8 mouse cellular contexts compared by ENCODE assay signal in the genomic region with DNA sequence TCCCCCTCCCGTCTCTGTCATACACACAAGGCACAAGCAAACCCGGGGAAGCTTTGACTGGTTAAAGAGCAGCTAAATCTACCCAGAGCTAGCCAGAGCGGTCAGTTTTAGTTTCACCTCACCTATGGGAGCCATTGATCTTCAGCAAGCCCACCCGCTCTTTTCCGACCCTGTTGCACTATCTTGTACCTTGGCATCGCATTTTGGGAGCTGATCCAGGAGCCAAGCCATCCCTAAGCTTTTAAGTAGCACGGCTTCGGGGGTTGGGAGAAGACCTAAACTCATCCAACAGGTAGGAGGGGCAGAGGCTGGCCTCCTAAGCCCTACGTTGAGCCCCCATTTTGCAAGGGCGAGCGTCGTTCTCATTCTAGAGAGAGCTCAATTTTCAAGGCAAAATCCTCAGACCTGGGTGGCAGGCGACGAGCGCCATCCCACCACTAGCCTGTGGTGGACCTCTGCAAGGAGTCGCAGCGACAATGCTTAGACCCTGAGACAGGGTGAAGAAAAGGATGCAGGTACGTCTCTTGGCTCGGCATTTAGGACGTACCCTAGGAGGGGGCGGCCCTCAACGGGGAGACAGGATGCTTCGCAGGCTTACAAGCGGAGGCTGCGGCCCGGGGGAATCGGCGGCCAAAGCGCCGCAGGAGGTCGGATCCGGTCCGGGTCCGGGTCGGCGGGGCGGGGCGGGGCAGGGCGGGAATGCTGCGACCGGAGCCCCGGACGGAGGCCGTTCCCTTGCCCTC. TPM values are rescaled to one million over a fixed set of nuclear protein-coding genes. Genes with fewer than 3 reads are reported as not detected.
DNase-seq lines count a peak whose midpoint lies in the region; ATAC-seq lines count a peak whose summit lies in the region.

No protein-coding gene starts in this region.

- no peaks in the 10 kb centered on the region for H3K9me3 ChIP-seq in embryonic facial prominence, embryonic 15.5 days (replicated peaks)
- no peaks in the 10 kb centered on the region for H3K9me3 ChIP-seq in intestine, embryonic 14.5 days (ENCODE audit: control insufficient read depth, low read length)
- H3K9me3 ChIP-seq in midbrain, embryonic 15.5 days, result no peaks in the 10 kb centered on the region

- peak overlapping the region; percentile 78 for H3K9ac ChIP-seq in embryonic facial prominence, embryonic 15.5 days
- peak overlapping the region; percentile 89 for H3K9ac ChIP-seq in intestine, embryonic 14.5 days (ENCODE audit: low read length)
- peak overlapping the region; percentile 86 for H3K9ac ChIP-seq in midbrain, embryonic 15.5 days

- peak overlapping the region; percentile 83 for H3K4me2 ChIP-seq in embryonic facial prominence, embryonic 15.5 days (replicated peaks)
- H3K4me2 ChIP-seq in intestine, embryonic 14.5 days (ENCODE audit: low read length), result peak overlapping the region; percentile 79
- peak overlapping the region; percentile 93 for H3K4me2 ChIP-seq in midbrain, embryonic 15.5 days

- WGBS in embryonic facial prominence, embryonic 15.5 days, result 2% methylated on average over 42 of the region's 44 CpGs
- WGBS in intestine, embryonic 14.5 days, result 1% methylated on average over 39 of the region's 44 CpGs
- 3% methylated on average over 35 of the region's 44 CpGs for WGBS in midbrain, embryonic 15.5 days

- peak; percentile 24 for DNase-seq in kidney, postnatal 10 days
- DNase-seq in kidney, postnatal 14 days, result no peak
- no peak for DNase-seq in intestine, embryonic 14.5 days (ENCODE audit: low spot score)
- DNase-seq in B cell, adult 2 months, result no peak
- no peak for DNase-seq in gastrocnemius, postnatal 10 days

- H3K27ac ChIP-seq in embryonic facial prominence, embryonic 15.5 days (replicated peaks), result peak overlapping the region; percentile 94
- peak overlapping the region; percentile 81 for H3K27ac ChIP-seq in intestine, embryonic 14.5 days (ENCODE audit: low read depth)
- peak overlapping the region; percentile 92 for H3K27ac ChIP-seq in midbrain, embryonic 15.5 days

- H3K4me3 ChIP-seq in embryonic facial prominence, embryonic 15.5 days (replicated peaks), result peak overlapping the region; percentile 80
- H3K4me3 ChIP-seq in intestine, embryonic 14.5 days (ENCODE audit: low read depth, low read length), result peak overlapping the region; percentile 96
- peak overlapping the region; percentile 70 for H3K4me3 ChIP-seq in midbrain, embryonic 15.5 days

- H3K27me3 ChIP-seq in embryonic facial prominence, embryonic 15.5 days, result no peaks in the 10 kb centered on the region
- H3K27me3 ChIP-seq in intestine, embryonic 14.5 days (replicated peaks; ENCODE audit: control insufficient read depth, insufficient read depth, low read length), result no peaks in the 10 kb centered on the region
- H3K27me3 ChIP-seq in midbrain, embryonic 15.5 days (replicated peaks), result no peaks in the 10 kb centered on the region

- H3K4me1 ChIP-seq in embryonic facial prominence, embryonic 15.5 days, result peaks cover 26% of the 10 kb centered on the region
- H3K4me1 ChIP-seq in intestine, embryonic 14.5 days (replicated peaks; ENCODE audit: control insufficient read depth, insufficient read depth, low read length), result peaks cover 16% of the 10 kb centered on the region
- H3K4me1 ChIP-seq in midbrain, embryonic 15.5 days, result peaks cover 45% of the 10 kb centered on the region

- peak; percentile 38 for ATAC-seq in activated CD4-positive, CD25-positive, alpha-beta regulatory T cell, adult 4 months
- peak; percentile 51 for ATAC-seq in embryonic facial prominence, embryonic 15.5 days (ENCODE audit: insufficient number of reproducible peaks, low FRiP score, low TSS enrichment, low read depth)
- peak; percentile 85 for ATAC-seq in intestine, embryonic 14.5 days (replicated peaks; ENCODE audit: low FRiP score, low TSS enrichment, low read depth)
- ATAC-seq in midbrain, embryonic 15.5 days (replicated peaks), result peak; percentile 85

- 0 out of 2 replicates have a peak, but pooled peaks cover 5% of the 10 kb centered on the region for H3K36me3 ChIP-seq in embryonic facial prominence, embryonic 15.5 days
- peaks cover 3% of the 10 kb centered on the region; the same call in 1 of the 2 replicates for H3K36me3 ChIP-seq in intestine, embryonic 14.5 days (ENCODE audit: control insufficient read depth, insufficient read depth, low read length)
- H3K36me3 ChIP-seq in midbrain, embryonic 15.5 days (replicated peaks), result no peaks in the 10 kb centered on the region

RNA-seq across cellular contexts. Expression of a gene that starts 0.5 kb away (rescaled TPM):
- 10 to 100 TPM; 14.5 to 15.2 TPM for polyA plus RNA-seq in activated CD4-positive, CD25-positive, alpha-beta regulatory T cell, adult 4 months (2017; shearing (Covaris generic))
- 9.3 and 10.1 TPM in 2 replicates for polyA plus RNA-seq in embryonic facial prominence, embryonic 15.5 days (2015; fragmentation: Nextera tagmentation; extraction: Ambion mirVana)
- polyA plus RNA-seq in intestine, embryonic 14.5 days (2014; fragmentation: Nextera tagmentation; extraction: Ambion mirVana), result 9.1 and 9.5 TPM in 2 replicates
- 16.5 and 17.7 TPM in 2 replicates for polyA plus RNA-seq in midbrain, embryonic 15.5 days (2015; fragmentation: Nextera tagmentation; extraction: Ambion mirVana)
- total RNA-seq in gastrocnemius, postnatal 10 days (2021), result 10 to 100 TPM; 18.9 to 21.7 TPM

RNA-seq across cellular contexts. Expression of a gene that starts 9.6 kb away (rescaled TPM):
- 1 to 10 TPM; 6.8 to 6.9 TPM for polyA plus RNA-seq in activated CD4-positive, CD25-positive, alpha-beta regulatory T cell, adult 4 months (2017; shearing (Covaris generic))
- 6.9 and 9.3 TPM in 2 replicates for polyA plus RNA-seq in embryonic facial prominence, embryonic 15.5 days (2015; fragmentation: Nextera tagmentation; extraction: Ambion mirVana)
- polyA plus RNA-seq in intestine, embryonic 14.5 days (2014; fragmentation: Nextera tagmentation; extraction: Ambion mirVana), result 8.9 and 10.5 TPM in 2 replicates
- 12.3 and 13.7 TPM in 2 replicates for polyA plus RNA-seq in midbrain, embryonic 15.5 days (2015; fragmentation: Nextera tagmentation; extraction: Ambion mirVana)
- total RNA-seq in gastrocnemius, postnatal 10 days (2021), result 10 to 100 TPM; 14.0 to 18.0 TPM

RNA-seq across cellular contexts. Expression of a gene that starts 30.5 kb away (rescaled TPM):
- 10 to 100 TPM; 31.6 to 32.4 TPM for polyA plus RNA-seq in activated CD4-positive, CD25-positive, alpha-beta regulatory T cell, adult 4 months (2017; shearing (Covaris generic))
- polyA plus RNA-seq in embryonic facial prominence, embryonic 15.5 days (2015; fragmentation: Nextera tagmentation; extraction: Ambion mirVana), result 25.2 and 30.0 TPM in 2 replicates
- 60.2 and 60.3 TPM in 2 replicates for polyA plus RNA-seq in intestine, embryonic 14.5 days (2014; fragmentation: Nextera tagmentation; extraction: Ambion mirVana)
- polyA plus RNA-seq in midbrain, embryonic 15.5 days (2015; fragmentation: Nextera tagmentation; extraction: Ambion mirVana), result 20.5 and 21.0 TPM in 2 replicates
- 1 to 10 TPM; 3.4 to 4.2 TPM for total RNA-seq in gastrocnemius, postnatal 10 days (2021)

RNA-seq across cellular contexts. Expression of a gene that starts 46.4 kb away (rescaled TPM):
- polyA plus RNA-seq in activated CD4-positive, CD25-positive, alpha-beta regulatory T cell, adult 4 months (2017; shearing (Covaris generic)), result under 1 TPM in 1 of 2 experiments, not detected in 1; 0.41 TPM
- 8.2 and 9.5 TPM in 2 replicates for polyA plus RNA-seq in embryonic facial prominence, embryonic 15.5 days (2015; fragmentation: Nextera tagmentation; extraction: Ambion mirVana)
- polyA plus RNA-seq in intestine, embryonic 14.5 days (2014; fragmentation: Nextera tagmentation; extraction: Ambion mirVana), result 8.2 and 9.9 TPM in 2 replicates
- 1.8 and 1.9 TPM in 2 replicates for polyA plus RNA-seq in midbrain, embryonic 15.5 days (2015; fragmentation: Nextera tagmentation; extraction: Ambion mirVana)
- total RNA-seq in gastrocnemius, postnatal 10 days (2021), result 1 to 10 TPM; 4.5 to 8.3 TPM

RNA-seq across cellular contexts. Expression of a gene that starts 47.4 kb away (rescaled TPM):
- polyA plus RNA-seq in activated CD4-positive, CD25-positive, alpha-beta regulatory T cell, adult 4 months (2017; shearing (Covaris generic)), result 1 to 10 TPM; 2.6 to 3.3 TPM
- 17.7 and 18.9 TPM in 2 replicates for polyA plus RNA-seq in embryonic facial prominence, embryonic 15.5 days (2015; fragmentation: Nextera tagmentation; extraction: Ambion mirVana)
- 30.7 and 38.7 TPM in 2 replicates for polyA plus RNA-seq in intestine, embryonic 14.5 days (2014; fragmentation: Nextera tagmentation; extraction: Ambion mirVana)
- polyA plus RNA-seq in midbrain, embryonic 15.5 days (2015; fragmentation: Nextera tagmentation; extraction: Ambion mirVana), result 19.5 and 20.4 TPM in 2 replicates
- 10 to 100 TPM; 31.1 to 36.6 TPM for total RNA-seq in gastrocnemius, postnatal 10 days (2021)
